ENCODE assay signal across 8 mouse cellular contexts in genomic region chr8:105607062-105607461, GRCm38 (mm10). TPM values are rescaled to one million over a fixed set of nuclear protein-coding genes. Genes with fewer than 3 reads are reported as not detected.
DNase-seq lines count a peak whose midpoint lies in the region; ATAC-seq and TF ChIP-seq lines count a peak whose summit lies in the region.

No protein-coding gene starts in this region.

- peaks cover 5% of the 10 kb centered on the region for H3K27me3 ChIP-seq in heart, embryonic 12.5 days (replicated peaks)
- peaks cover 5% of the 10 kb centered on the region for H3K27me3 ChIP-seq in CH12.LX (replicated peaks)
- peaks cover 11% of the 10 kb centered on the region for H3K27me3 ChIP-seq in forebrain, embryonic 13.5 days
- H3K27me3 ChIP-seq in liver, embryonic 13.5 days, result 0 out of 2 replicates have a peak, but pooled peaks cover 9% of the 10 kb centered on the region

- WGBS in heart, embryonic 12.5 days, result 6% methylated on average over 10 of the region's 10 CpGs
- 6% methylated on average over 10 of the region's 10 CpGs for WGBS in forebrain, embryonic 13.5 days
- 5% methylated on average over 10 of the region's 10 CpGs for WGBS in liver, embryonic 13.5 days (ENCODE audit: insufficient replicate concordance)

- H3K9me3 ChIP-seq in heart, embryonic 12.5 days (replicated peaks), result no peaks in the 10 kb centered on the region
- H3K9me3 ChIP-seq in CH12.LX (replicated peaks; ENCODE audit: low read length), result no peaks in the 10 kb centered on the region
- H3K9me3 ChIP-seq in forebrain, embryonic 13.5 days (replicated peaks), result no peaks in the 10 kb centered on the region
- no peaks in the 10 kb centered on the region for H3K9me3 ChIP-seq in liver, embryonic 13.5 days (replicated peaks)

- ATAC-seq in heart, embryonic 12.5 days (ENCODE audit: insufficient number of reproducible peaks, low FRiP score), result no peak
- no peak for ATAC-seq in forebrain, embryonic 13.5 days
- no peak for ATAC-seq in liver, embryonic 13.5 days (ENCODE audit: low read depth)

- DNase-seq in heart, postnatal 10 days, result no peak
- no peak for DNase-seq in CH12.LX (ENCODE audit: extremely low read depth)
- DNase-seq in liver, embryonic 13.5 days, result no peak
- DNase-seq in adrenal gland, postnatal 36 days, result no peak
- DNase-seq in frontal cortex, postnatal 10 days (ENCODE audit: low spot score in 2 of 2), result no peak
- no peak for DNase-seq in gastrocnemius, postnatal 14 days

- no peak for TF ChIP-seq EP300 in CH12.LX (IDR thresholded peaks at IDR 0.05; ENCODE audit: low read length)

- no peaks in the 10 kb centered on the region for H3K79me2 ChIP-seq in CH12.LX (replicated peaks; ENCODE audit: control insufficient read depth, extremely low read depth, insufficient read depth, poor library complexity, severe bottlenecking)

- no peak for TF ChIP-seq POLR2A in CH12.LX (IDR thresholded peaks at IDR 0.05; ENCODE audit: low read depth, low read length)

- H3K4me2 ChIP-seq in heart, embryonic 12.5 days, result peak overlapping the region; percentile 93
- peak overlapping the region; percentile 93 for H3K4me2 ChIP-seq in CH12.LX (ENCODE audit: insufficient read depth, low read depth, poor library complexity, severe bottlenecking)
- peak overlapping the region; percentile 92 for H3K4me2 ChIP-seq in forebrain, embryonic 13.5 days
- H3K4me2 ChIP-seq in liver, embryonic 13.5 days, result peak overlapping the region; percentile 98

- H3K4me1 ChIP-seq in heart, embryonic 12.5 days (replicated peaks), result peaks cover 40% of the 10 kb centered on the region
- H3K4me1 ChIP-seq in CH12.LX (ENCODE audit: control insufficient read depth in 1 of 2, insufficient read depth in 2 of 2), result peaks cover 7 to 36% of the 10 kb centered on the region in 2 experiments
- H3K4me1 ChIP-seq in forebrain, embryonic 13.5 days, result peaks cover 20% of the 10 kb centered on the region
- H3K4me1 ChIP-seq in liver, embryonic 13.5 days (replicated peaks), result peaks cover 82% of the 10 kb centered on the region

- no peak for TF ChIP-seq RAD21 in CH12.LX (IDR thresholded peaks at IDR 0.05; ENCODE audit: low read depth, low read length)

- peak overlapping the region; percentile 95 for H3K9ac ChIP-seq in heart, embryonic 12.5 days
- no peak overlapping the region for H3K9ac ChIP-seq in CH12.LX (ENCODE audit: insufficient read depth, low read depth)
- peak overlapping the region; percentile 91 for H3K9ac ChIP-seq in forebrain, embryonic 13.5 days
- H3K9ac ChIP-seq in liver, embryonic 13.5 days, result peak overlapping the region; percentile 86

- intact Hi-C loops in heart, postnatal 10 days (cut with DNase I), result no loop called here
- intact Hi-C loops in gastrocnemius, postnatal 14 days (cut with DNase I; ENCODE audit: low total_unique reads), result no loop called here

- H3K4me3 ChIP-seq in heart, embryonic 12.5 days, result peak overlapping the region; percentile 72
- peak overlapping the region in 2 of 3 experiments; percentile 70 to 79 for H3K4me3 ChIP-seq in CH12.LX (replicated peaks in 1 of 3; ENCODE audit: low read depth in 2 of 3, low read length in 2 of 3, poor library complexity in 1 of 3)
- H3K4me3 ChIP-seq in forebrain, embryonic 13.5 days, result peak overlapping the region; percentile 77
- peak overlapping the region; percentile 76 for H3K4me3 ChIP-seq in liver, embryonic 13.5 days (replicated peaks)

- no peak for TF ChIP-seq CTCF in CH12.LX (conservative IDR thresholded peaks at IDR 0.05 in 1 of 2, IDR thresholded peaks at IDR 0.05 in 1 of 2; ENCODE audit: low read depth in 2 of 2, low read length in 2 of 2)

- dilution Hi-C loops in CH12.LX (cut with MboI; ENCODE audit: extremely low pct_ligation_motif_present, extremely low pct_unique_long_range_greater_than_20kb, low sequenced_read_pairs), result no loop called here

- in situ Hi-C loops in CH12.LX (cut with MboI; ENCODE audit: low pct_ligation_motif_present, low pct_unique_long_range_greater_than_20kb, low sequenced_read_pairs), result no loop called here

- peak overlapping the region; percentile 96 for H3K27ac ChIP-seq in heart, embryonic 12.5 days (ENCODE audit: poor library complexity, severe bottlenecking)
- H3K27ac ChIP-seq in CH12.LX (ENCODE audit: insufficient read depth, low read depth), result no peak overlapping the region
- no peak overlapping the region for H3K27ac ChIP-seq in forebrain, embryonic 13.5 days
- H3K27ac ChIP-seq in liver, embryonic 13.5 days, result peak overlapping the region; percentile 86

- 0 out of 2 replicates have a peak, but pooled peaks cover 5% of the 10 kb centered on the region for H3K36me3 ChIP-seq in heart, embryonic 12.5 days
- H3K36me3 ChIP-seq in CH12.LX (replicated peaks in 1 of 2; ENCODE audit: control insufficient read depth in 1 of 2, insufficient read depth in 1 of 2, low read length in 1 of 2), result peaks cover 0 to 8% of the 10 kb centered on the region in 2 experiments
- H3K36me3 ChIP-seq in forebrain, embryonic 13.5 days (ENCODE audit: poor library complexity, severe bottlenecking), result no peaks in the 10 kb centered on the region
- no peaks in the 10 kb centered on the region; the same call in 1 of the 2 replicates for H3K36me3 ChIP-seq in liver, embryonic 13.5 days

TF ChIP-seq in CH12.LX, 34 proteins besides CTCF, POLR2A, EP300 and RAD21:
- TF ChIP-seq ZMIZ1 (IDR thresholded peaks at IDR 0.05; ENCODE audit: low read depth, low read length), result no peak
- no peak for TF ChIP-seq POLR2AphosphoS2 (IDR thresholded peaks at IDR 0.05; ENCODE audit: low read depth, low read length)
- 0 out of 2 replicates have a peak, but pooled peaks have one; percentile 13 for TF ChIP-seq SIN3A (IDR thresholded peaks at IDR 0.05; ENCODE audit: low read length)

RNA-seq across cellular contexts. Expression of gene Ripor1, which starts 2.0 kb away (rescaled TPM):
- 32.8 and 33.4 TPM in 2 replicates for polyA plus RNA-seq in heart, embryonic 12.5 days (2016; fragmentation: Nextera tagmentation; extraction: Ambion mirVana)
- 10 to 100 TPM; 53.1 to 55.8 TPM for total RNA-seq in heart, postnatal 10 days (2021)
- total RNA-seq in CH12.LX (2012; rRNA removed) (1.5 and 1.7 TPM in 2 replicates), CH12.LX (2014; rRNA removed) (0.24 and 0.28 TPM in 2 replicates)
- polyA plus RNA-seq in CH12.LX (2012; ENCODE audit: insufficient read length, low read depth), result 5.8 and 7.2 TPM in 2 replicates
- 17.6 and 20.6 TPM in 2 replicates for polyA plus RNA-seq in forebrain, embryonic 13.5 days (2015; fragmentation: Nextera tagmentation; extraction: Ambion mirVana)
- 7.2 and 9.0 TPM in 2 replicates for polyA plus RNA-seq in liver, embryonic 13.5 days (2015; fragmentation: Nextera tagmentation; extraction: Ambion mirVana)
- 10 to 100 TPM; 27.5 to 33.8 TPM for total RNA-seq in adrenal gland, postnatal 36 days (2021)
- total RNA-seq in gastrocnemius, postnatal 14 days (2021), result 10 to 100 TPM; 18.9 to 20.6 TPM

RNA-seq across cellular contexts. Expression of gene Ctcf, which starts 29.3 kb away (rescaled TPM):
- polyA plus RNA-seq in heart, embryonic 12.5 days (2016; fragmentation: Nextera tagmentation; extraction: Ambion mirVana), result 66.1 and 75.9 TPM in 2 replicates
- 10 to 100 TPM; 46.6 to 56.6 TPM for total RNA-seq in heart, postnatal 10 days (2021)
- total RNA-seq in CH12.LX (2012; rRNA removed) (42.3 and 47.2 TPM in 2 replicates), CH12.LX (2014; rRNA removed) (48.3 and 52.4 TPM in 2 replicates)
- 97.9 and 107 TPM in 2 replicates for polyA plus RNA-seq in CH12.LX (2012; ENCODE audit: insufficient read length, low read depth)
- polyA plus RNA-seq in forebrain, embryonic 13.5 days (2015; fragmentation: Nextera tagmentation; extraction: Ambion mirVana), result 165 and 173 TPM in 2 replicates
- polyA plus RNA-seq in liver, embryonic 13.5 days (2015; fragmentation: Nextera tagmentation; extraction: Ambion mirVana), result 69.1 and 75.8 TPM in 2 replicates
- 10 to 100 TPM; 50.8 to 65.2 TPM for total RNA-seq in adrenal gland, postnatal 36 days (2021)
- total RNA-seq in gastrocnemius, postnatal 14 days (2021), result 10 to 100 TPM; 34.5 TPM

RNA-seq across cellular contexts. Expression of gene Agrp, which starts 30.1 kb away (rescaled TPM):
- polyA plus RNA-seq in heart, embryonic 12.5 days (2016; fragmentation: Nextera tagmentation; extraction: Ambion mirVana), result 0.51 and 0.64 TPM in 2 replicates
- total RNA-seq in heart, postnatal 10 days (2021), result not detected
- total RNA-seq in CH12.LX (2012; rRNA removed) (0.21 and 0.30 TPM in 2 replicates), CH12.LX (2014; rRNA removed) (not detected in 2 replicates)
- polyA plus RNA-seq in CH12.LX (2012; ENCODE audit: insufficient read length, low read depth), result not detected in 2 replicates
- 0.62 and 0.88 TPM in 2 replicates for polyA plus RNA-seq in forebrain, embryonic 13.5 days (2015; fragmentation: Nextera tagmentation; extraction: Ambion mirVana)
- polyA plus RNA-seq in liver, embryonic 13.5 days (2015; fragmentation: Nextera tagmentation; extraction: Ambion mirVana), result 0.15 and 0.41 TPM in 2 replicates
- 1 to 10 TPM in 1 of 2 experiments, under 1 TPM in 1; 0.92 to 1.9 TPM for total RNA-seq in adrenal gland, postnatal 36 days (2021)
- 1 to 10 TPM in 1 of 2 experiments, under 1 TPM in 1; 0.73 to 1.7 TPM for total RNA-seq in gastrocnemius, postnatal 14 days (2021)

RNA-seq across cellular contexts. Expression of gene Atp6v0d1, which starts 41.2 kb away (rescaled TPM):
- 51.4 and 52.9 TPM in 2 replicates for polyA plus RNA-seq in heart, embryonic 12.5 days (2016; fragmentation: Nextera tagmentation; extraction: Ambion mirVana)
- total RNA-seq in heart, postnatal 10 days (2021), result 10 to 100 TPM; 60.1 to 64.0 TPM
- 38.0 and 48.8 TPM in 2 replicates for total RNA-seq in CH12.LX (2012; rRNA removed)
- total RNA-seq in CH12.LX (2014; rRNA removed), result 51.0 and 55.3 TPM in 2 replicates
- polyA plus RNA-seq in CH12.LX (2012; ENCODE audit: insufficient read length, low read depth), result 48.8 and 53.6 TPM in 2 replicates
- 136 and 152 TPM in 2 replicates for polyA plus RNA-seq in forebrain, embryonic 13.5 days (2015; fragmentation: Nextera tagmentation; extraction: Ambion mirVana)
- polyA plus RNA-seq in liver, embryonic 13.5 days (2015; fragmentation: Nextera tagmentation; extraction: Ambion mirVana), result 49.4 and 52.7 TPM in 2 replicates
- 100 to 1,000 TPM; 115 to 120 TPM for total RNA-seq in adrenal gland, postnatal 36 days (2021)
- 10 to 100 TPM; 43.2 to 44.7 TPM for total RNA-seq in gastrocnemius, postnatal 14 days (2021)

Comparison
In these comparisons a context has a peak if more than half of its experiments do, and no peak if none do; other contexts are left out.
1. H3K27ac ChIP-seq: peak in heart, embryonic 12.5 days (single experiment) and liver, embryonic 13.5 days (single experiment); none in CH12.LX (single experiment) and forebrain, embryonic 13.5 days (single experiment).
2. RNA of gene Ripor1, which starts 2.0 kb away (total RNA-seq): 53.1 to 55.8 TPM in heart, postnatal 10 days, 27.5 to 33.8 TPM in adrenal gland, postnatal 36 days and 18.9 to 20.6 TPM in gastrocnemius, postnatal 14 days; 0.24 to 1.7 TPM in CH12.LX; every median in the first group is over 4 times any median in the second.
3. Peak in every context shown above with its lines, with median percentiles within 50 percentile points of each other: H3K4me2 ChIP-seq and H3K4me3 ChIP-seq.